Mouse (Mus musculus) midbrain, embryonic 14.5 days (tissue): Measurements from ENCODE around the gene Ndufv1. TPM values are rescaled to one million over a fixed set of nuclear protein-coding genes. Genes with fewer than 3 reads are reported as not detected.
"Not testable (repeated sequence)": the region's sequence is repeated elsewhere in the genome, so short reads cannot be mapped to it uniquely, and the experiment has no call there.

Source experiments
- ATAC-seq: fragments of 200-750 bp; cut with Nextera tagmentation; 2 replicates; pipeline ENCODE4 v1.8.0; 2017; ENCODE audit warnings: moderate number of reproducible peaks, moderate library complexity; ENCODE audit not compliant: low FRiP score, low TSS enrichment
- DNase-seq: peaks from one replicate; pipeline ENCODE4 v3.0.0-alpha.2; 2015
- H3K27ac ChIP-seq: fragments of 300-500 bp; sonication (generic); replicated peaks from 2 replicates; pipeline ENCODE4 v1.5.1; 2014; ENCODE audit warnings: mild to moderate bottlenecking, low read depth, low read length, moderate library complexity
- H3K27me3 ChIP-seq: fragments of 300-500 bp; sonication (generic); 2 replicates; pipeline ENCODE4 v1.6.1; 2014; ENCODE audit warnings: low read length, control low read depth, mixed read lengths; ENCODE audit not compliant: control insufficient read depth, insufficient read depth
- H3K36me3 ChIP-seq: fragments of 300-500 bp; sonication (generic); 2 replicates; pipeline ENCODE4 v1.6.1; 2014; ENCODE audit warnings: low read length, control low read depth; ENCODE audit not compliant: control insufficient read depth, insufficient read depth
- H3K4me1 ChIP-seq: fragments of 300-500 bp; sonication (generic); 2 replicates; pipeline ENCODE4 v1.6.1; 2014; ENCODE audit warnings: mild to moderate bottlenecking, antibody characterized with exemption, low read length, control low read depth; ENCODE audit not compliant: control insufficient read depth, insufficient read depth
- H3K4me2 ChIP-seq: fragments of 300-500 bp; sonication (generic); 2 replicates; pipeline ENCODE4 v1.6.1; 2014; ENCODE audit warnings: mild to moderate bottlenecking, low read length, moderate library complexity
- H3K4me3 ChIP-seq: fragments of 300-500 bp; sonication (generic); replicated peaks from 2 replicates; pipeline ENCODE4 v1.5.1; 2014; ENCODE audit warnings: low read depth, low read length
- H3K9ac ChIP-seq: fragments of 300-500 bp; sonication (generic); replicated peaks from 2 replicates; pipeline ENCODE4 v1.6.1; 2014; ENCODE audit warnings: mild to moderate bottlenecking, low read length, moderate library complexity
- H3K9me3 ChIP-seq: fragments of 300-500 bp; sonication (generic); 2 replicates; pipeline ENCODE4 v1.6.1; 2016; ENCODE audit warnings: low read length, control low read depth, mixed read lengths; ENCODE audit not compliant: control insufficient read depth
- WGBS: fragments of 180-500 bp; shearing (Covaris S2); extraction: QIAGEN DNeasy Blood & Tissue Kit; methylation state at CpG from one replicate; pipeline ENCODE4 v1.1.7; 2014; 5-methylcytosine and 5-hydroxymethylcytosine counted together
- polyA plus RNA-seq: library from polyadenylated mRNA; unstranded; fragments of >200 nt; fragmentation: Nextera tagmentation; extraction: Ambion mirVana; gene quantifications from 2 replicates; pipeline ENCODE4 v1.2.1, GENCODE M21; 2014

The Ndufv1 gene
- polyA plus RNA-seq, 1 experiment from 2014 or later = 231 TPM

DNA sequence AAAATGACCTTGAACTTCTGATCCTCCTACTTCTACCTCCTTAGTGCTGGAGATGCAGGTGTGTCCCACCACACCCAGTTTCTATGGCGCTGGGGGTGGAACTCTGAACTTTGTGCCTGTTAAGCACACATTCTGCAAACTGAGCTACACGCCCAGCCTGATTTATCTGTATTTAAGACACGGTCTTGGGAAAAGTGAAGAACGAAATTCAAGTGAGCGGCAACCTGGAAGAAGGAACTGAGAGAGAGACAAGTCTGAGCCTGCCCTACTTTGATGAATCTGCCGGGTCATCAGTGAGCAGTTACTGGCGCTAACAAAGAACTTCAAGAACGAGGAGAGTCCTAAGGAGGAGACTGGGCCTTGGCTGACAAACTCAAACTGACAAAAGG lies 34.3 kb upstream of the Ndufv1 start:
- no peak overlapping the region for H3K27ac ChIP-seq
- no peaks in the 10 kb centered on the region for H3K4me1 ChIP-seq
- H3K9ac ChIP-seq = no peak overlapping the region
- H3K9me3 ChIP-seq = no peaks in the 10 kb centered on the region
- ATAC-seq (no peak), DNase-seq (no peak)
- H3K27me3 ChIP-seq = no peaks in the 10 kb centered on the region
- H3K36me3 ChIP-seq = no peaks in the 10 kb centered on the region
- no peak overlapping the region for H3K4me3 ChIP-seq
- H3K4me2 ChIP-seq = no peak overlapping the region
- WGBS = 81% methylated on average over 8 of the region's 8 CpGs

DNA sequence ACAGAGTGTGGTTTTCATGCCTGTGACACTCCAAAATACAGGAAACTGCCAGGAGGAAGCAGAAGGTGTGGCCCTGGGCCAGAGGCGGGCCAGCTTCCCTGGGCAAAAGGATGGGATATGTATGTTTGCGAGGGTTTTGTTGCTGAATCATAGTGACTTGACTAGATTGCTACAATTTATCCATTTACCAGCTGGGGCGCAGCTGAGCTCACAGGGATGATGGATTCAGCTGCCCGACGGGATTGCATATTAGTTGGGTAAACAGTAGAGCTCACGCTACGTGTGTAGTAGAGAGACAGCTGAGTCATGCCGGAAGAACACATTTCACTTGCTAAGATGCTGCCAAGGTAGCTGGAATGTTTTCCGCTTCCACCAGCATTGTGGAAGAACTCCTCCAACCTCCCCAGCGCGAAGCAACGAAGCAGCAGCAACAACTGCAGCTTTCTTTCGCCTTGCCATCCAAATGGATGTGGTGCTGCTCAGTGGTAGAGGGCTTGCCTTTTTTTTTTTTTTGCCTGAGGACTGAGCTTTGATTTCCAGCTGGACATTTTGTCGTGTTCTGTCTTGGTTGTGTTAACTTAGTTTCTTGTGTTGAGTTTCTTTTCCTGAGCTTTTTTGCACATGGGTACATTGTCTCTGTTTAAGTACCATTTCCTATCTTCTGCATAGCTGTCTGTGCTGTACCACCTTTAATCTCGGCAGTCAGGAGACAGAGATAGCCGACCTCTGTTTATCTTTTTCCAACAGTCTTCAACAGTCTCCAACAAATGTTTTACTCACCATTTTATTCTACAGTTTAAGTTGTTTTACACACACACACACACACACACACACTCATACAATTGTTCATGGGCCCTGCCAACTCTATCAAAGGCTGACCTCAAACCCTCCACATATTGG lies 33.6 kb upstream of the Ndufv1 start, which contains the start of gene Gstp2:
TSS of gene Gstp2 (minus strand) at position 58 of the 900 bp plus-strand sequence.
- no peaks in the 10 kb centered on the region for H3K4me1 ChIP-seq
- ATAC-seq (no peak), DNase-seq (peak; percentile 75)
- no peak within 1 kb of the TSS for H3K4me2 ChIP-seq
- no peak within 1 kb of the TSS for H3K27ac ChIP-seq
- no peaks in the 10 kb centered on the region for H3K9me3 ChIP-seq
- no peaks in the 10 kb centered on the region for H3K27me3 ChIP-seq
- no peak within 1 kb of the TSS for H3K4me3 ChIP-seq
- H3K36me3 ChIP-seq = no peaks in the 10 kb centered on the region
- H3K9ac ChIP-seq = no peak within 1 kb of the TSS
- WGBS = 60% methylated on average over 16 of the region's 16 CpGs

DNA sequence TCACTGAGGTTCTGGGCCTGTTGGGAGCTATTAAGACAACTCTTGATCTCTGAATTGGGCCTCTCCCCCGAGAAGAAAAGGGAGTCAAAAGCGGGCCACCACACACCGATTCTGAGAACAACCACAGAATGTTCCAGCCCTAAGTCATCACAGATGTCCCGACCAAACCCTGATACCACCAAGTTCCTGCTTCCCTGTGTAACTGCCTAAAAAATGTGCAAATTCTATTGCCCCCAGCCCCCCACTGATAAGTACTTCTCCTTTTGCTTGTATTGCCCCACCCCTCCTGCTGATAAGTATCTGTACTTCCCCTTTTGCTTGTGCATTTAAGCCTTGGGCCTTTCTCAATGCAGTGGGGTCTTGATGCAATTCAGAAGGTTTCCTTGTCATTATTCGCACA lies 31.5 kb upstream of the Ndufv1 start:
- 89% methylated on average over 5 of the region's 5 CpGs for WGBS
- not testable (repeated sequence) for H3K9ac ChIP-seq, ATAC-seq, H3K4me1 ChIP-seq, H3K27ac ChIP-seq, H3K9me3 ChIP-seq, H3K4me2 ChIP-seq, H3K4me3 ChIP-seq, DNase-seq, H3K36me3 ChIP-seq, H3K27me3 ChIP-seq

DNA sequence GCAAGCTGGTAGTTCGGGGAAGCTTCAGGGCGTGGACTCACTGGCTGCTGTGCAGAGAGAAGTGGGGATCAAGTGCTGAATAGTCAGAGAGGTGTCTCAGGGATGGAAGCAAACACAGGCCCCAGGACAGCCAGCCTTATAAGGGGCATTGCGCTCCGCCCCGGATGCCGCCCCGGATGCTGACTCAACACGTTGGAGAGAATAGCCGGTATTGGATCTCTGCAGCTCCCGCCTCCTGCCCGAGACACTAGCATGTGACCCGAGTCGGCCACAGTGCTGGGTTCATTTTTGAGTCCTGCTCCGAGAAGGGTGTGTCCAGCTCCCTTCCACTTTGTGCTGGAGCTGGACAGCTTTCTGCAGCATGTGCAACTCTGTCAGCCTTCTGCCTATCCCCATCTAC lies 29.5 kb upstream of the Ndufv1 start:
- no peaks in the 10 kb centered on the region for H3K27me3 ChIP-seq
- no peaks in the 10 kb centered on the region for H3K4me1 ChIP-seq
- H3K4me3 ChIP-seq = no peak overlapping the region
- WGBS = 79% methylated on average over 14 of the region's 14 CpGs
- no peak for ATAC-seq
- H3K36me3 ChIP-seq = no peaks in the 10 kb centered on the region
- no peak overlapping the region for H3K9ac ChIP-seq
- no peak overlapping the region for H3K27ac ChIP-seq
- no peaks in the 10 kb centered on the region for H3K9me3 ChIP-seq
- no peak for DNase-seq
- H3K4me2 ChIP-seq = no peak overlapping the region

DNA sequence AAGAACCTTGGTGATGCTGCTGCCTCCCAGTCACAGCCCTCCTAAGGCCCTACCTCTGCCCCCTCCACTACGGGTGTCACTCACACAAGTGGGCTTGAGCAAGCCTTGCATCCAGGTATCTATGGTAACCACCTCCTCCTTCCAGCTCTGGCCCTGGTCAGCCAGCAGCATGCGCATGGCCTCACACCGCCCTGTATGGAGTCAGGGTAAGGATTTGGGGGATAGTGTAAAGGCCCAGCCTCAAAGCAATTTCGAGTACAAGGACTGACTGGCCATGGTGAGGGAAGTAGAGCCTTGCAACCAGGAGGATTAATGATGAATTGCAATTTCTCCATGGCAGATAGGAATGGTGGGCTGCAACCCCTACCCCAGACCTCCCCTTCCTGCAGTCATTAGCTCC lies 28.9 kb upstream of the Ndufv1 start:
- H3K27me3 ChIP-seq, H3K4me1 ChIP-seq, H3K4me3 ChIP-seq, H3K4me2 ChIP-seq, H3K36me3 ChIP-seq, H3K9ac ChIP-seq, H3K9me3 ChIP-seq, H3K27ac ChIP-seq, DNase-seq, ATAC-seq: not testable (repeated sequence)
- 82% methylated on average over 3 of the region's 4 CpGs for WGBS

DNA sequence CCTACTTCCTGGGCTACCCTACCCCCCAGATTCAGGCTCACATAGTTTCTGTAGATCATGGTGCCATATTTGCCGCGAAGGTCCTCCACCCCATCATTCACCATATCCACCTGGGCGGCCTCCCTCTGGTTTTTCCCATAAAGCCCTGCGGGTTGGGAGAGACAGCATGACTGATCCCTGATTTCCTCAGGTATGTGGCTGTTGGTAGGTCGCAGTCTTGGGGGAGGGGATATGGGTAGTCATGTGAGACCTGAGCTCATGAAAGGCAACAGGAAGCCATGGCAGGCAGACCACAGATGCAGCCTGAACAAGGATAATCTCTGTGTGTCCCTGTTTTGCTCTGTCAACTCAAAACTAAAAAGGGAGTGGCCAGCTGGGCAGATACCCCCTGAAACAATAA lies 28.3 kb upstream of the Ndufv1 start:
- H3K4me1 ChIP-seq, H3K4me3 ChIP-seq, H3K27me3 ChIP-seq, ATAC-seq, H3K9me3 ChIP-seq, H3K9ac ChIP-seq, H3K4me2 ChIP-seq, H3K27ac ChIP-seq, H3K36me3 ChIP-seq, DNase-seq: not testable (repeated sequence)
- 90% methylated on average over 5 of the region's 5 CpGs for WGBS

DNA sequence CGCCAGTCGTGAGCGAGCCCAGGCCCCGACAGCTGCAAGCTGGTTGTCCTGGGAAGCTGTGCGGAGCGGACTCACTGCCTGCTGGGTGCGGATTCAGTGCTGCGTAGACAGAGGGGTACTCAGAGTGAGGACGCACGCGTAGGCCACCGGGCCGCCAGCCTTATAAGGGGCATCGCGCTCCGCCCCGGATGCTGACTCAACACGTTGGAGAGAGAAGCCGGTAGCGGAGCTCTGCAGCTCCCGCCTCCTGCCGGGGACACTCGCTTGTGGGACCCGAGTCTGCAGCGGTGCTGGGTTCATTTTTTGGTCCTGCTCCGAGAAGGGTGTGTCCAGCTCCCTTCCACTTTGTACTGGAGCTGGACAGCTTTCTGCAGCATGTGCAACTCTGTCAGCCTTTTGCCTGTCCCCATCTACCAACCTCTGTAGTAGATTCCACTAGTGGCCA lies 25.2 kb upstream of the Ndufv1 start, which contains the start of gene Gstp1:
TSS of gene Gstp1 (minus strand) at position 198 of the 445 bp plus-strand sequence.
- Histone ChIP-seq H3K9ac (peak within 1 kb of the TSS; percentile 75), H3K9me3 (no peaks in the 10 kb centered on the region), H3K27me3 (no peaks in the 10 kb centered on the region), H3K27ac (peak within 1 kb of the TSS; percentile 57), H3K4me2 (peak within 1 kb of the TSS; percentile 78), H3K4me3 (peak within 1 kb of the TSS; percentile 59), H3K4me1 (0 out of 2 replicates have a peak, but pooled peaks cover 4% of the 10 kb centered on the region), H3K36me3 (no peaks in the 10 kb centered on the region)
- peak; percentile 68; the same call in 1 of the 2 replicates for ATAC-seq
- DNase-seq = peak; percentile 89
- WGBS = under 1% methylated on average over 26 of the region's 26 CpGs

DNA sequence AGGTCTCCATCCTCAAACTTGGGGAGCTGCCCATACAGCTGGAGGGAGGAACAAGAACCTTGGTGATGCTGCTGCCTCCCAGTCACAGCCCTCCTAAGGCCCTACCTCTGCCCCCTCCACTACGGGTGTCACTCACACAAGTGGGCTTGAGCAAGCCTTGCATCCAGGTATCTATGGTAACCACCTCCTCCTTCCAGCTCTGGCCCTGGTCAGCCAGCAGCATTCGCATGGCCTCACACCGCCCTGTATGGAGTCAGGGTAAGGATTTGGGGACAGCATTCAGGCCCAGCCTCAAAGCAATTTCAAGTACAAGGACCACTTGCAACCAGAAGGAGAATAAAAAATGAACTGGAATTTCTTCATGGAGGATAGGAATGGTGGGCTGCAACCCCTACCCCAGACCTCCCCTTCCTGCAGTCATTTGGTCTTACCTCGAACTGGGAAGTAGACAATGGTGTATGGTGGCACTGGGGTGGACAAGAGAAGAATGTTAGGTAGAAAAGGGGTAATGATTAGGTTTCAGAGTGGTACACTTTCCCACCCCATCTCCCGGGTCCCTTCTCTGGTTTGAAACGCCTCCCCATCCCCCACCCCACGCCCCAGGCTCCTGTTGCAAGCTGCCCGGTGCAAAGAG lies 24.7 kb upstream of the Ndufv1 start:
- not testable (repeated sequence) for ATAC-seq

More for the DNA sequence above, 24.7 kb upstream of the Ndufv1 start:
- peak overlapping the region; percentile 75 for H3K9ac ChIP-seq
- DNase-seq, H3K36me3 ChIP-seq, H3K27me3 ChIP-seq, H3K9me3 ChIP-seq, H3K4me1 ChIP-seq: not testable (repeated sequence)
- peak overlapping the region; percentile 57 for H3K27ac ChIP-seq
- H3K4me3 ChIP-seq = peak overlapping the region; percentile 59
- 16% methylated on average over 7 of the region's 8 CpGs for WGBS
- peak overlapping the region; percentile 78 for H3K4me2 ChIP-seq
